Mouse (Mus musculus) embryonic facial prominence, embryonic 10.5 days (tissue): ENCODE data around the gene Hmgcs1. TPM values are rescaled to one million over a fixed set of nuclear protein-coding genes. Genes with fewer than 3 reads are reported as not detected.
"Not testable (repeated sequence)": the region's sequence is repeated elsewhere in the genome, so short reads cannot be mapped to it uniquely, and the experiment has no call there.

Experiments used
- DNase-seq: peaks from one replicate; pipeline ENCODE4 v3.0.0-alpha.2; 2017; ENCODE audit warnings: low spot score
- H3K27ac ChIP-seq: fragments of 300-500 bp; sonication (generic); replicated peaks from 2 replicates; pipeline ENCODE4 v1.5.1; 2016; ENCODE audit warnings: mild to moderate bottlenecking
- H3K27me3 ChIP-seq: fragments of 300-500 bp; sonication (generic); replicated peaks from 2 replicates; pipeline ENCODE4 v1.6.1; 2016; ENCODE audit warnings: low read depth, mild to moderate bottlenecking; ENCODE audit not compliant: poor library complexity, severe bottlenecking
- H3K36me3 ChIP-seq: fragments of 300-500 bp; sonication (generic); replicated peaks from 2 replicates; pipeline ENCODE4 v1.6.1; 2016; ENCODE audit warnings: mild to moderate bottlenecking, moderate library complexity
- H3K4me1 ChIP-seq: fragments of 300-500 bp; sonication (generic); 2 replicates; pipeline ENCODE4 v1.6.1; 2016
- H3K4me3 ChIP-seq: fragments of 300-500 bp; sonication (generic); 2 replicates; pipeline ENCODE4 v1.5.1; 2016; ENCODE audit warnings: mild to moderate bottlenecking, moderate library complexity
- H3K9me3 ChIP-seq: fragments of 300-500 bp; sonication (generic); 2 replicates; pipeline ENCODE4 v1.6.1; 2016; ENCODE audit warnings: mild to moderate bottlenecking
- WGBS: fragments of 180-500 bp; shearing (Covaris S2); methylation state at CpG from one replicate; pipeline ENCODE4 v1.1.7; 2016; 5-methylcytosine and 5-hydroxymethylcytosine counted together
- polyA plus RNA-seq: library from polyadenylated mRNA; unstranded; fragments of >200 nt; fragmentation: Nextera tagmentation; extraction: Ambion mirVana; gene quantifications from 2 replicates; pipeline ENCODE4 v1.2.1, GENCODE M21; 2016

The Hmgcs1 gene
- polyA plus RNA-seq, 1 experiment from 2014 or later: 245 TPM

- H3K4me3 ChIP-seq: no peak overlapping the region
- no peak overlapping the region for H3K27ac ChIP-seq
- H3K4me1 ChIP-seq: peaks cover 7% of the 10 kb centered on the region; the same call in 1 of the 2 replicates
- no peaks in the 10 kb centered on the region for H3K9me3 ChIP-seq
- no peaks in the 10 kb centered on the region for H3K36me3 ChIP-seq
- WGBS: 79% methylated on average over 3 of the region's 3 CpGs
- no peaks in the 10 kb centered on the region for H3K27me3 ChIP-seq
- no peak for DNase-seq
Observed at GRCm38 (mm10) chr13:119681161-119681560, 9.0 kb upstream of the Hmgcs1 start.

DNA sequence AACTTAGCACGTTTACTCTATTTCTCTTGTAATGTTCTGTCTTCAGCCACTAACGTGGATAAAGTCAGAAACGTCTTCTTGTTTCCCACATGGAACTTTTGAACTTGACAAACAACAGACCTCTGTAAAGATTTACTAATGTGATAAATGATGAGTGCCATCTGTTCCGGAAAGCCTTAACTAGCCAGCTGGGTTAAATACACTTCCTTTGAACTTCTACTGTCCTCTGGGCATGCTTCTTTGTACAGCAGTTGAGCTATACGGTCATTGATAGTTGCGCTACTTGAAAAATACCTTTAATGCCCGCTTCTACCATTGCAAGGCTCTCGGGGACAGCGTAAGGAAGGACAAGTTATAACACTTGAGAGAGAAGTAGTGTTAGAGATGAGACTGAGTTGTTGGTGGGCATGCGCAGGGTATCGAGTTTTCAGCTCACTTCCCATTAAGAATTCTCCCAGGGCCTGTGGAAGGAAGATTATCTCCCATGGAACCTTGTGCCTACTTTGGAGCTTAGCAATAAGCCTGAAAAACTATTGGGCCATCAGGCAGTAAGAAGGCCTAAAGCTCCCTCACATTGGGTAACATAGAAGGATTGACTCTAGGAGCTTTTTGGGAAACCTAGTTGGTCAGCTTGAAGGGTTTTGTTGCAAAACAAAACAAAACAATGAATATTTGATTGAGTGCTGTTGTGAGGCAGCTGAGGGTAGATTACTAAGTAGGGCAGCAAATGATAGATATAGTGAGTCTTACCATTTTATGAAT is 5.6 kb upstream of the Hmgcs1 start:
- no peak for DNase-seq
- no peaks in the 10 kb centered on the region for H3K36me3 ChIP-seq
- whole genome bisulfite sequencing: 79% methylated on average over 11 of the region's 11 CpGs
- no peak overlapping the region for H3K4me3 ChIP-seq
- H3K27ac ChIP-seq: no peak overlapping the region
- H3K4me1 ChIP-seq: peaks cover 16% of the 10 kb centered on the region
- H3K9me3 ChIP-seq: no peaks in the 10 kb centered on the region
- H3K27me3 ChIP-seq: no peaks in the 10 kb centered on the region

- H3K4me3 ChIP-seq: peak overlapping the region; percentile 95
- H3K27me3 ChIP-seq: no peaks in the 10 kb centered on the region
- peaks cover 15% of the 10 kb centered on the region for H3K36me3 ChIP-seq
- peaks cover 41% of the 10 kb centered on the region for H3K4me1 ChIP-seq
- no peak for DNase-seq
- H3K27ac ChIP-seq: peak overlapping the region; percentile 98
- WGBS: 16% methylated on average over 5 of the region's 5 CpGs
- H3K9me3 ChIP-seq: no peaks in the 10 kb centered on the region
Observed at GRCm38 (mm10) chr13:119689709-119690038, 505 bp upstream of the Hmgcs1 start.

DNA sequence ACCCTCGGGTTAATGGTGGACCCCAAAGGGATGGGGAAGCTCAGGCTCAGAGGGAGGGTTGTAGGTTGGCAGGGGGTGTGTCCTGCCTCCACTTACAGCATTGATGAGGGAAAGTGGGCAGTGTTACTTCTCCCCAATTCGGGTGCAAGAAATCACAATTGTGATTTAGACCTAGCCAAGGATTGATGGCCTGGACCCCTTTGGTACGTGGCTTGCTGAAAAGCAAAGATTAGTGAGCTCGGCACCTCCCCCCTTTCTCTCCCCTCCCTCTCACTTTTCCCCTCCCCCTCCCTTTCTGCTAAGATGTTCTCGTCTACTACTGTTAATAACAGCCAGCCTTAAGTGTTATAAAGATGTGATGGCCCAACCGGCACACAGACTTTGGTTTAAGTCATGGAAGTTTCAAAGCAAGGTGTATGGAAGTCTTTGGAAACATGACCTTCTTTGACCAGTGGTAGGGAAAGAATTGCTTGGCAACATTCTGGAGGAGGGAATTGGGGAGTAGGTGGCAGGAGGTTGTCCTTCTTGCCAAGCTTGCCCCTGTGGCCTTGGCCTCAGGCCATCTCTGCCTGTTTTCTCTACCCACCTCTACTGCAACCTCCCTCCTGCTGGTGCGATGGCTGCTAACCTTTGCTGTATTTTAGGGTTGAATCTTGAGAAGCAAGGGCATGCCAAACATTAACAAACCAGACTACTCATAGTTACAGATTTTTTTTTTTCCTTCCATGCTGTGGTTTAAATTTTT is 869 bp downstream of the Hmgcs1 start:
- H3K27ac ChIP-seq: peak overlapping the region; percentile 98
- H3K4me1 ChIP-seq: peaks cover 50% of the 10 kb centered on the region
- H3K27me3 ChIP-seq: no peaks in the 10 kb centered on the region
- 5% methylated on average over 7 of the region's 7 CpGs for WGBS
- no peak for DNase-seq
- H3K36me3 ChIP-seq: peaks cover 25% of the 10 kb centered on the region
- H3K4me3 ChIP-seq: peak overlapping the region; percentile 95
- no peaks in the 10 kb centered on the region for H3K9me3 ChIP-seq

- Histone ChIP-seq H3K4me1 (peaks cover 54% of the 10 kb centered on the region), H3K4me3 (peak overlapping the region; percentile 95), H3K36me3 (peaks cover 32% of the 10 kb centered on the region)
- H3K27ac ChIP-seq, H3K27me3 ChIP-seq, DNase-seq, H3K9me3 ChIP-seq: not testable (repeated sequence)
- WGBS: 89% methylated on average over 3 of the region's 3 CpGs
Observed at GRCm38 (mm10) chr13:119691958-119692357, 1.8 kb downstream of the Hmgcs1 start.

DNA sequence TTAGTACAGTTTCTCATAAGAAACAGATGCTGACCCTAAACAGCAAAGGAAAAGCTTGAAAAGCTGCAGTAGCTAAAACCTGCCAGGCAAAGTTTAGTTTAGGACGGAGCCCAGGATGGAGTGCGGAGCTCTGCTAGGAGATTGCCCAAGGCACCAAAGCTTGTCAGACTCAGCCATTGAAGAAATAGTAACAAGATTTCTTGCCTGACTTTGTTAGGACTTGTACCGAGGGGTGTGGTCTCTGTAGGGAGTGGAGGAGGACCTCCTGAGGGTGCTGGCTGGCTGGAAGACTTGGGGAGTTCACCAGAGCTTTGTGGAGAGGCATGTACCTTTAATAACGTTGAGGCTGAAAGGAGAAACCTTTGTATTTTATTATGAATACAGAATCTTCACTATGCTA is 5.5 kb downstream of the Hmgcs1 start:
- Histone ChIP-seq H3K4me3 (peak overlapping the region; percentile 21; the same call in 1 of the 2 replicates), H3K27me3 (no peaks in the 10 kb centered on the region), H3K36me3 (peaks cover 68% of the 10 kb centered on the region), H3K9me3 (no peaks in the 10 kb centered on the region), H3K4me1 (peaks cover 45% of the 10 kb centered on the region), H3K27ac (no peak overlapping the region)
- 65% methylated on average over 4 of the region's 4 CpGs for WGBS
- DNase-seq: no peak

- DNase-seq: no peak
- Histone ChIP-seq H3K4me3 (no peak overlapping the region), H3K36me3 (peaks cover 76% of the 10 kb centered on the region), H3K9me3 (no peaks in the 10 kb centered on the region), H3K27me3 (no peaks in the 10 kb centered on the region), H3K4me1 (peaks cover 41% of the 10 kb centered on the region), H3K27ac (no peak overlapping the region)
- WGBS: 84% methylated on average over 1 of the region's 1 CpGs
Observed at GRCm38 (mm10) chr13:119696496-119696895, 6.3 kb downstream of the Hmgcs1 start.

GRCm38 (mm10) chr13:119698436-119698835 is 8.3 kb downstream of the Hmgcs1 start:
- no peak overlapping the region for H3K4me3 ChIP-seq
- 92% methylated on average over 4 of the region's 4 CpGs for WGBS
- H3K36me3 ChIP-seq: peaks cover 93% of the 10 kb centered on the region
- peaks cover 25% of the 10 kb centered on the region for H3K4me1 ChIP-seq
- no peaks in the 10 kb centered on the region for H3K27me3 ChIP-seq
- H3K9me3 ChIP-seq: no peaks in the 10 kb centered on the region
- no peak for DNase-seq
- H3K27ac ChIP-seq: no peak overlapping the region

GRCm38 (mm10) chr13:119704280-119704679 is 14.1 kb downstream of the Hmgcs1 start:
- H3K9me3 ChIP-seq: no peaks in the 10 kb centered on the region
- H3K4me1 ChIP-seq: no peaks in the 10 kb centered on the region
- peaks cover 97% of the 10 kb centered on the region for H3K36me3 ChIP-seq
- WGBS: 94% methylated on average over 7 of the region's 7 CpGs
- no peak overlapping the region for H3K27ac ChIP-seq
- DNase-seq: no peak
- H3K4me3 ChIP-seq: no peak overlapping the region
- H3K27me3 ChIP-seq: no peaks in the 10 kb centered on the region

DNA sequence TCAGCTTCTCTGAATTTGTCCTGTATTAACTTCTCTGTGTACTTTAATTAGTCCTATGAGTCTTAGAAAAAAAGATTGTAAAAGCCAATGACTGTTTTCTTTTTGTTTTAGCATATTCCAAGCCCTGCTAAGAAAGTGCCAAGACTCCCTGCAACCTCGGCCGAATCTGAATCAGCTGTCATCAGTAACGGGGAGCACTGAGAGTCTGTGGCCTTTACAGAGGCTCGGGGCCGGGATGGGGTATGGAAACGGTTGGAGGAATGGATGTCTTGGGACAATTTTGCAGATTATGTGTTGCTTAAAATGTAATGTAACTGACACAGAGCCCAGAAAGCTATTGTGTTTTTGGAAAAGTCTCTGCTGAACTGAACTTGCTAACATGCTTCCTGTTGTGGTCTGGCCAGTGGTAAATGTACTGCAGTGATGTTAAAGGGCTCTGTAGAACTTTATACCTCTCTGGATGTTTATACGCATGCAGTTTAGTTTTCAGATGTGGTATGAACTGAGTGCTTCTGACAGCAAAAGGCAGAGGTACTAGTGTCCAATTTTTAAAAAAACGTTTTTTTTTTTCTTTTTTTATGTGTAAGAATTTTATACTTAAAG is 16.2 kb downstream of the Hmgcs1 start:
- WGBS: 90% methylated on average over 8 of the region's 8 CpGs
- H3K36me3 ChIP-seq: peaks cover 96% of the 10 kb centered on the region

GRCm38 (mm10) chr13:119706953-119707352 is 16.8 kb downstream of the Hmgcs1 start:
- H3K36me3 ChIP-seq: peaks cover 94% of the 10 kb centered on the region
- no peak for DNase-seq
- 82% methylated on average over 7 of the region's 7 CpGs for WGBS

More for the DNA sequence above, 16.2 kb downstream of the Hmgcs1 start:
- H3K9me3 ChIP-seq, H3K4me3 ChIP-seq, H3K4me1 ChIP-seq, H3K27ac ChIP-seq, DNase-seq, H3K27me3 ChIP-seq: not testable (repeated sequence)

GRCm38 (mm10) chr13:119707906-119708305 is 17.7 kb downstream of the Hmgcs1 start:
- Histone ChIP-seq H3K4me3 (no peak overlapping the region), H3K4me1 (no peaks in the 10 kb centered on the region), H3K27ac (no peak overlapping the region), H3K9me3 (no peaks in the 10 kb centered on the region), H3K27me3 (no peaks in the 10 kb centered on the region), H3K36me3 (peaks cover 88% of the 10 kb centered on the region)
- 92% methylated on average over 6 of the region's 6 CpGs for WGBS
- DNase-seq: no peak

More at GRCm38 (mm10) chr13:119706953-119707352, 16.8 kb downstream of the Hmgcs1 start:
- Histone ChIP-seq H3K27me3 (no peaks in the 10 kb centered on the region), H3K4me3 (no peak overlapping the region), H3K9me3 (no peaks in the 10 kb centered on the region), H3K4me1 (no peaks in the 10 kb centered on the region), H3K27ac (no peak overlapping the region)
